Mouse (Mus musculus): ENCODE data around the gene Psmd2. TPM values are rescaled to one million over a fixed set of nuclear protein-coding genes. Genes with fewer than 3 reads are reported as not detected.

Psmd2 gene
- polyA plus RNA-seq, 1 experiment: 41.8 TPM

- 0 out of 2 replicates have a peak, but pooled peaks cover 5% of the 10 kb centered on the region for H3K4me1 ChIP-seq (ENCODE audit: control insufficient read depth, insufficient read depth, insufficient read length)
- peak within 1 kb of the TSS; percentile 19; the same call in 1 of the 2 replicates for H3K4me3 ChIP-seq (ENCODE audit: extremely low read depth, insufficient read depth, insufficient read length)
- H3K36me3 ChIP-seq (ENCODE audit: control insufficient read depth, insufficient read depth, low read length): no peaks in the 10 kb centered on the region
- no peak for TF ChIP-seq CTCF (IDR thresholded peaks at IDR 0.05; ENCODE audit: extremely low read depth, insufficient read depth, insufficient read length, insufficient replicate concordance)
- no peak for TF ChIP-seq POLR2A (IDR thresholded peaks at IDR 0.05; ENCODE audit: low read depth, low read length)
- DNase-seq (ENCODE audit: low read depth in 1 of 2, low spot score in 2 of 2): no peak
- 12% methylated on average over 52 of the region's 54 CpGs for WGBS
- peaks cover 6% of the 10 kb centered on the region; the same call in 1 of the 2 replicates for H3K27me3 ChIP-seq (ENCODE audit: control insufficient read depth, insufficient read depth, low read length)
- no peak within 1 kb of the TSS for H3K27ac ChIP-seq (ENCODE audit: insufficient read depth, low read length)
Observed at GRCm38 (mm10) chr16:20629731-20630634, 21.5 kb upstream of the Psmd2 start, which contains the start of gene Ece2. Ece2 (plus strand) TSS chr16:20629828.

- WGBS: 86% methylated on average over 8 of the region's 8 CpGs
Observed at GRCm38 (mm10) chr16:20637410-20637809, 14.0 kb upstream of the Psmd2 start.

GRCm38 (mm10) chr16:20638367-20638766, 13.1 kb upstream of the Psmd2 start:
- Histone ChIP-seq H3K4me3 (ENCODE audit: extremely low read depth, insufficient read depth, insufficient read length) (no peak overlapping the region), H3K4me1 (ENCODE audit: control insufficient read depth, insufficient read depth, insufficient read length) (no peaks in the 10 kb centered on the region), H3K27me3 (ENCODE audit: control insufficient read depth, insufficient read depth, low read length) (no peaks in the 10 kb centered on the region), H3K27ac (ENCODE audit: insufficient read depth, low read length) (no peak overlapping the region), H3K36me3 (ENCODE audit: control insufficient read depth, insufficient read depth, low read length) (no peaks in the 10 kb centered on the region)
- TF ChIP-seq CTCF (IDR thresholded peaks at IDR 0.05; ENCODE audit: extremely low read depth, insufficient read depth, insufficient read length, insufficient replicate concordance): no peak
- no peak for TF ChIP-seq POLR2A (IDR thresholded peaks at IDR 0.05; ENCODE audit: low read depth, low read length)
- 86% methylated on average over 8 of the region's 8 CpGs for WGBS
- DNase-seq (ENCODE audit: low read depth in 1 of 2, low spot score in 2 of 2): no peak

More at GRCm38 (mm10) chr16:20637410-20637809, 14.0 kb upstream of the Psmd2 start:
- no peak overlapping the region for H3K27ac ChIP-seq (ENCODE audit: insufficient read depth, low read length)
- H3K36me3 ChIP-seq (ENCODE audit: control insufficient read depth, insufficient read depth, low read length): no peaks in the 10 kb centered on the region
- no peak for DNase-seq (ENCODE audit: low read depth in 1 of 2, low spot score in 2 of 2)
- no peak overlapping the region for H3K4me3 ChIP-seq (ENCODE audit: extremely low read depth, insufficient read depth, insufficient read length)
- H3K27me3 ChIP-seq (ENCODE audit: control insufficient read depth, insufficient read depth, low read length): no peaks in the 10 kb centered on the region
- TF ChIP-seq POLR2A (IDR thresholded peaks at IDR 0.05; ENCODE audit: low read depth, low read length): no peak
- TF ChIP-seq CTCF (IDR thresholded peaks at IDR 0.05; ENCODE audit: extremely low read depth, insufficient read depth, insufficient read length, insufficient replicate concordance): no peak
- no peaks in the 10 kb centered on the region for H3K4me1 ChIP-seq (ENCODE audit: control insufficient read depth, insufficient read depth, insufficient read length)

GRCm38 (mm10) chr16:20642161-20642560, 9.3 kb upstream of the Psmd2 start:
- 2% methylated on average over 8 of the region's 8 CpGs for WGBS
- H3K27me3 ChIP-seq (ENCODE audit: control insufficient read depth, insufficient read depth, low read length): no peaks in the 10 kb centered on the region

GRCm38 (mm10) chr16:20643911-20644310, 7.5 kb upstream of the Psmd2 start:
- no peak overlapping the region for H3K27ac ChIP-seq (ENCODE audit: insufficient read depth, low read length)
- DNase-seq (ENCODE audit: low read depth in 1 of 2, low spot score in 2 of 2): no peak
- TF ChIP-seq CTCF (IDR thresholded peaks at IDR 0.05; ENCODE audit: extremely low read depth, insufficient read depth, insufficient read length, insufficient replicate concordance) (no peak), POLR2A (IDR thresholded peaks at IDR 0.05; ENCODE audit: low read depth, low read length) (no peak)
- no peaks in the 10 kb centered on the region for H3K4me1 ChIP-seq (ENCODE audit: control insufficient read depth, insufficient read depth, insufficient read length)
- H3K4me3 ChIP-seq (ENCODE audit: extremely low read depth, insufficient read depth, insufficient read length): no peak overlapping the region
- no peaks in the 10 kb centered on the region for H3K27me3 ChIP-seq (ENCODE audit: control insufficient read depth, insufficient read depth, low read length)
- H3K36me3 ChIP-seq (ENCODE audit: control insufficient read depth, insufficient read depth, low read length): no peaks in the 10 kb centered on the region
- 87% methylated on average over 7 of the region's 7 CpGs for WGBS

More at GRCm38 (mm10) chr16:20642161-20642560, 9.3 kb upstream of the Psmd2 start:
- no peak for TF ChIP-seq POLR2A (IDR thresholded peaks at IDR 0.05; ENCODE audit: low read depth, low read length)
- TF ChIP-seq CTCF (IDR thresholded peaks at IDR 0.05; ENCODE audit: extremely low read depth, insufficient read depth, insufficient read length, insufficient replicate concordance): peak; percentile 70; the same call in 1 of the 2 replicates
- Histone ChIP-seq H3K4me3 (ENCODE audit: extremely low read depth, insufficient read depth, insufficient read length) (no peak overlapping the region), H3K36me3 (ENCODE audit: control insufficient read depth, insufficient read depth, low read length) (no peaks in the 10 kb centered on the region), H3K27ac (ENCODE audit: insufficient read depth, low read length) (no peak overlapping the region), H3K4me1 (ENCODE audit: control insufficient read depth, insufficient read depth, insufficient read length) (no peaks in the 10 kb centered on the region)
- peak in 1 of 2 experiments; percentile 51 for DNase-seq (ENCODE audit: low read depth in 1 of 2, low spot score in 2 of 2)

- no peaks in the 10 kb centered on the region for H3K27me3 ChIP-seq (ENCODE audit: control insufficient read depth, insufficient read depth, low read length)
- peaks cover 23% of the 10 kb centered on the region for H3K36me3 ChIP-seq (ENCODE audit: control insufficient read depth, insufficient read depth, low read length)
- no peak for TF ChIP-seq CTCF (IDR thresholded peaks at IDR 0.05; ENCODE audit: extremely low read depth, insufficient read depth, insufficient read length, insufficient replicate concordance)
- no peak for TF ChIP-seq POLR2A (IDR thresholded peaks at IDR 0.05; ENCODE audit: low read depth, low read length)
- DNase-seq (ENCODE audit: low read depth in 1 of 2, low spot score in 2 of 2): no peak
- no peak overlapping the region; the same call in 1 of the 2 replicates for H3K27ac ChIP-seq (ENCODE audit: insufficient read depth, low read length)
- peak overlapping the region; percentile 71 for H3K4me3 ChIP-seq (ENCODE audit: extremely low read depth, insufficient read depth, insufficient read length)
- WGBS: 5% methylated on average over 12 of the region's 12 CpGs
- H3K4me1 ChIP-seq (ENCODE audit: control insufficient read depth, insufficient read depth, insufficient read length): peaks cover 2% of the 10 kb centered on the region; the same call in 1 of the 2 replicates
Observed at GRCm38 (mm10) chr16:20651947-20652310, 477 bp downstream of the Psmd2 start.

Measured in spleen, adult 2 months (tissue).